Mouse (Mus musculus) urinary bladder, postnatal 10 days (tissue): Measurements from ENCODE around the gene Haus4.

ENCODE experiments used
- DNase-seq: peaks from one replicate; pipeline ENCODE4 v3.0.0; 2022; ENCODE audit warnings: low spot score

Haus4 gene

GRCm38 (mm10) chr14:54494234-54494633 lies 60.2 kb downstream of the Haus4 start:
- no peak for DNase-seq

- no peak for DNase-seq
These were observed 61.2 kb downstream of the Haus4 start for GRCm38 (mm10) chr14:54493236-54493635.

GRCm38 (mm10) chr14:54492345-54493131 lies 61.9 kb downstream of the Haus4 start:
- no peak for DNase-seq
